Mouse (Mus musculus): ENCODE data around the gene Cmtm2b. TPM values are rescaled to one million over a fixed set of nuclear protein-coding genes. Genes with fewer than 3 reads are reported as not detected.
"Not testable (repeated sequence)": the region's sequence is repeated elsewhere in the genome, so short reads cannot be mapped to it uniquely, and the experiment has no call there.

The Cmtm2b gene
- total RNA-seq (2014; rRNA removed) = not detected in 2 replicates
- not detected in 2 replicates for polyA plus RNA-seq (2015; fragmentation: Nextera tagmentation; extraction: Ambion mirVana)

DNA sequence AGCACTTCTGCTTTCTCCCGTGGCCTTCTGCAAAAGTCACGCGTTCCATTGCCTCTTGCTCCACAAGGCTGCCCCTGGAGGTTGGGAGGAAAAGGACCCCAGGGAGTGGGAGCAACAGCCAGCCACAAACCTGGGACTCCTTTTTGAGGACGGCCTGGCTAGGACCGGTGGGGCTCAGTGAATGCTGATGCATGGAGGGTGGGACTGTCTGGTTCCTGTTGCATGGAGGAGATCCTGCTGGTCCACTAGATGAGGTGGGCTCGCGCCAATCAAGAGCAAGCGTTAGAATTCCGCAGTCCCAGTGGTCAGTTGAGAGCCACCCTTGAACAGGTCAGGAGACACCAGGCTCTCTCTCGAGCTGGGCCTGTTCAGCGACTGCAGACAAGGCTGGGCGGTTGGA is at the start of gene Cmtm2b:
TSS of gene Cmtm2b (plus strand) at position 301 of the 400 bp plus-strand sequence.
- ATAC-seq; DNase-seq (ENCODE audit: low spot score); H3K27ac ChIP-seq; H3K4me1 ChIP-seq (ENCODE audit: insufficient read depth, low read length); H3K4me3 ChIP-seq (ENCODE audit: low read length); H3K9me3 ChIP-seq (ENCODE audit: low read length); H3K9ac ChIP-seq (replicated peaks; ENCODE audit: low read length); H3K36me3 ChIP-seq (ENCODE audit: insufficient read depth, low read length); H3K27me3 ChIP-seq (ENCODE audit: insufficient read depth, low read length); H3K4me2 ChIP-seq (ENCODE audit: low read depth, low read length): not testable (repeated sequence)
- WGBS = 94% methylated on average over 12 of the region's 12 CpGs

- H3K9ac ChIP-seq (replicated peaks; ENCODE audit: low read length); H3K4me2 ChIP-seq (ENCODE audit: low read depth, low read length); H3K36me3 ChIP-seq (ENCODE audit: insufficient read depth, low read length); H3K27me3 ChIP-seq (ENCODE audit: insufficient read depth, low read length); H3K4me3 ChIP-seq (ENCODE audit: low read length); H3K9me3 ChIP-seq (ENCODE audit: low read length); DNase-seq (ENCODE audit: low spot score); ATAC-seq; H3K27ac ChIP-seq; H3K4me1 ChIP-seq (ENCODE audit: insufficient read depth, low read length): not testable (repeated sequence)
- WGBS = 86% methylated on average over 12 of the region's 12 CpGs
These were observed 28.9 kb upstream of the Cmtm2b start, which contains the start of gene Cmtm2a for GRCm38 (mm10) chr8:104293081-104293480. Gene Cmtm2a, minus strand, starts transcription at chr8:104293181.

GRCm38 (mm10) chr8:104294396-104294795 is 27.6 kb upstream of the Cmtm2b start:
- H3K4me2 ChIP-seq (ENCODE audit: low read depth, low read length) = no peak overlapping the region
- no peak for TF ChIP-seq CTCF (IDR thresholded peaks at IDR 0.05; ENCODE audit: low read depth)
- no peaks in the 10 kb centered on the region for H3K4me1 ChIP-seq (ENCODE audit: insufficient read depth, low read length)
- H3K27ac ChIP-seq = no peak overlapping the region
- ATAC-seq (no peak), DNase-seq (ENCODE audit: low spot score) (no peak)
- H3K36me3 ChIP-seq (ENCODE audit: insufficient read depth, low read length) = no peaks in the 10 kb centered on the region
- no peak overlapping the region for H3K4me3 ChIP-seq (ENCODE audit: low read length)
- no peak overlapping the region for H3K9ac ChIP-seq (replicated peaks; ENCODE audit: low read length)
- H3K9me3 ChIP-seq (ENCODE audit: low read length) = no peaks in the 10 kb centered on the region
- WGBS = 94% methylated on average over 1 of the region's 1 CpGs
- H3K27me3 ChIP-seq (ENCODE audit: insufficient read depth, low read length) = no peaks in the 10 kb centered on the region

GRCm38 (mm10) chr8:104301577-104301976 is 20.5 kb upstream of the Cmtm2b start:
- 7% methylated on average over 3 of the region's 3 CpGs for WGBS

GRCm38 (mm10) chr8:104302536-104302935 is 19.5 kb upstream of the Cmtm2b start:
- WGBS = 91% methylated on average over 4 of the region's 4 CpGs
- H3K4me1 ChIP-seq (ENCODE audit: insufficient read depth, low read length); DNase-seq (ENCODE audit: low spot score); H3K9ac ChIP-seq (replicated peaks; ENCODE audit: low read length); H3K9me3 ChIP-seq (ENCODE audit: low read length); H3K36me3 ChIP-seq (ENCODE audit: insufficient read depth, low read length); H3K27ac ChIP-seq; H3K4me2 ChIP-seq (ENCODE audit: low read depth, low read length); H3K27me3 ChIP-seq (ENCODE audit: insufficient read depth, low read length); ATAC-seq; H3K4me3 ChIP-seq (ENCODE audit: low read length): not testable (repeated sequence)

More at GRCm38 (mm10) chr8:104301577-104301976, 20.5 kb upstream of the Cmtm2b start:
- peak; percentile 52 for DNase-seq (ENCODE audit: low spot score)
- not testable (repeated sequence) for H3K9ac ChIP-seq (replicated peaks; ENCODE audit: low read length); H3K36me3 ChIP-seq (ENCODE audit: insufficient read depth, low read length); H3K9me3 ChIP-seq (ENCODE audit: low read length); H3K4me2 ChIP-seq (ENCODE audit: low read depth, low read length); H3K4me1 ChIP-seq (ENCODE audit: insufficient read depth, low read length); H3K4me3 ChIP-seq (ENCODE audit: low read length); H3K27me3 ChIP-seq (ENCODE audit: insufficient read depth, low read length)
- ATAC-seq = peak; percentile 81
- 0 out of 2 replicates have a peak overlapping the region, but pooled peaks have one; percentile 20 for H3K27ac ChIP-seq

- no peak for TF ChIP-seq CTCF (IDR thresholded peaks at IDR 0.05; ENCODE audit: low read depth)
- 91% methylated on average over 11 of the region's 11 CpGs for WGBS
These were observed 17.1 kb upstream of the Cmtm2b start for GRCm38 (mm10) chr8:104304962-104305361.

GRCm38 (mm10) chr8:104308341-104308740 is 13.7 kb upstream of the Cmtm2b start:
- not testable (repeated sequence) for H3K27me3 ChIP-seq (ENCODE audit: insufficient read depth, low read length); H3K4me1 ChIP-seq (ENCODE audit: insufficient read depth, low read length); DNase-seq (ENCODE audit: low spot score); H3K9ac ChIP-seq (replicated peaks; ENCODE audit: low read length); H3K4me2 ChIP-seq (ENCODE audit: low read depth, low read length); H3K27ac ChIP-seq; ATAC-seq; H3K4me3 ChIP-seq (ENCODE audit: low read length); H3K36me3 ChIP-seq (ENCODE audit: insufficient read depth, low read length); H3K9me3 ChIP-seq (ENCODE audit: low read length)
- 61% methylated on average over 6 of the region's 6 CpGs for WGBS

More at GRCm38 (mm10) chr8:104304962-104305361, 17.1 kb upstream of the Cmtm2b start:
- no peaks in the 10 kb centered on the region for H3K27me3 ChIP-seq (ENCODE audit: insufficient read depth, low read length)
- no peaks in the 10 kb centered on the region for H3K4me1 ChIP-seq (ENCODE audit: insufficient read depth, low read length)
- H3K4me2 ChIP-seq (ENCODE audit: low read depth, low read length) = no peak overlapping the region
- H3K9ac ChIP-seq (replicated peaks; ENCODE audit: low read length) = no peak overlapping the region
- DNase-seq (ENCODE audit: low spot score) = no peak
- no peak for ATAC-seq
- H3K36me3 ChIP-seq (ENCODE audit: insufficient read depth, low read length) = no peaks in the 10 kb centered on the region
- no peak overlapping the region for H3K4me3 ChIP-seq (ENCODE audit: low read length)
- H3K27ac ChIP-seq = no peak overlapping the region
- no peaks in the 10 kb centered on the region for H3K9me3 ChIP-seq (ENCODE audit: low read length)

DNA sequence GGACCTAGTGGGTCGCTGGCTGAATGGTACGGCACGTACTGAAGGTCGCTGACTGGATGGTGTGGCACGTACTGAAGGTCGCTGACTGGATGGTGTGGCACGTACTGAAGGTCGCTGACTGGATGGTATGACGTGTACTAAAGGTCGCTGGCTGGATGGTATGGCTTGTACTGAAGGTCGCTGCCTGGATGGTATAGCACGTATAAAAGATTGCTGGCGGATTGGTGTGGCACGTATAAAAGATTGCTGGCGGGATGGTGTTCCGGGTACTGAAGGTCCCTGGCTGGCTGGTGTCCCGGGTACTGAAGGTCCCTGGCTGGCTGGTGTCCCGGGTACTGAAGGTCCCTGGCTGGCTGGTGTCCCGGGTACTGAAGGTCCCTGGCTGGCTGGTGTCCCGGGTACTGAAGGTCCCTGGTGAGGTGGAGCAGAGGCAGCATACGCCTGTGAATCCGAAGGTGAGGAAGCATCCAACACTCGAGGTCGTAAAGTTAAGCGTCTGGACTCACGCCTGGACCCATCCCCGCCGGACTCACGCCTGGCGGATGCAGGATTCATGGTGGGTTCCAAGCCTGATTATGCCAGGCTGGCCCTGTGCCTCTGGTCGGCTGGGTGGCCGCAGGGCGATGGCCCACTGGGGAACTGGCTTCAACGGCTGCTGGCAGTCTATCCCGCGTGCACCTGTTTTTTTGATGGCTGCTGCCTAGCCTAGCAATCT is 12.4 kb upstream of the Cmtm2b start, which contains the start of the genes Gm45711 and Cmtm1:
TSS of gene Gm45711 (minus strand) at position 641 of the 715 bp plus-strand sequence.
TSS of gene Cmtm1 (minus strand) at position 705 of the 715 bp plus-strand sequence.
- H3K9ac ChIP-seq (replicated peaks; ENCODE audit: low read length); H3K27me3 ChIP-seq (ENCODE audit: insufficient read depth, low read length); H3K4me2 ChIP-seq (ENCODE audit: low read depth, low read length); H3K4me1 ChIP-seq (ENCODE audit: insufficient read depth, low read length); H3K36me3 ChIP-seq (ENCODE audit: insufficient read depth, low read length); H3K9me3 ChIP-seq (ENCODE audit: low read length); H3K27ac ChIP-seq; H3K4me3 ChIP-seq (ENCODE audit: low read length): not testable (repeated sequence)
- ATAC-seq (peak; percentile 38), DNase-seq (ENCODE audit: low spot score) (peak; percentile 61)
- 75% methylated on average over 33 of the region's 36 CpGs for WGBS

- not testable (repeated sequence) for H3K4me2 ChIP-seq (ENCODE audit: low read depth, low read length); H3K36me3 ChIP-seq (ENCODE audit: insufficient read depth, low read length); H3K9me3 ChIP-seq (ENCODE audit: low read length); H3K27me3 ChIP-seq (ENCODE audit: insufficient read depth, low read length); H3K27ac ChIP-seq; H3K4me1 ChIP-seq (ENCODE audit: insufficient read depth, low read length); ATAC-seq; H3K4me3 ChIP-seq (ENCODE audit: low read length); DNase-seq (ENCODE audit: low spot score); H3K9ac ChIP-seq (replicated peaks; ENCODE audit: low read length)
- 76% methylated on average over 3 of the region's 3 CpGs for WGBS
These were observed 10.0 kb upstream of the Cmtm2b start for GRCm38 (mm10) chr8:104312023-104312422.

Measured in hindbrain, postnatal 0 days (tissue).